Mouse (Mus musculus) erythroblast, embryonic 14.5 days (primary cell): ENCODE data around the gene Klk1b16. TPM values are rescaled to one million over a fixed set of nuclear protein-coding genes. Genes with fewer than 3 reads are reported as not detected.
"Not testable (repeated sequence)": the region's sequence is repeated elsewhere in the genome, so short reads cannot be mapped to it uniquely, and the experiment has no call there.

Experiments
- H3K27me3 ChIP-seq: 2 replicates; pipeline ENCODE4 v1.6.1; 2012; ENCODE audit warnings: inconsistent platforms; ENCODE audit not compliant: control insufficient read depth
- H3K36me3 ChIP-seq: 2 replicates; pipeline ENCODE4 v1.6.1; 2012; ENCODE audit warnings: mild to moderate bottlenecking, inconsistent platforms; ENCODE audit not compliant: control insufficient read depth
- H3K4me1 ChIP-seq: 2 replicates; pipeline ENCODE4 v1.6.1; 2012; ENCODE audit warnings: inconsistent platforms; ENCODE audit not compliant: control insufficient read depth
- H3K4me3 ChIP-seq: replicated peaks from 2 replicates; pipeline ENCODE3; 2012; ENCODE audit warnings: moderate library complexity, mild to moderate bottlenecking, inconsistent platforms
- H3K9me3 ChIP-seq: 2 replicates; pipeline ENCODE4 v1.6.1; 2012; ENCODE audit warnings: low read length, inconsistent platforms, mixed read lengths; ENCODE audit not compliant: control insufficient read depth
- GATA1 ChIP-seq: IDR thresholded peaks from 2 replicates; pipeline ENCODE4 v1.6.1; 2012; ENCODE audit warnings: low read length, inconsistent platforms, mixed read lengths
- TAL1 ChIP-seq: IDR thresholded peaks from 3 replicates; pipeline ENCODE4 v1.6.1; 2012; ENCODE audit warnings: low read length, inconsistent platforms, mixed read lengths
- polyA plus RNA-seq: library from polyadenylated mRNA; stranded (reverse); fragments of >175 nt; gene quantifications from 2 replicates; pipeline ENCODE4 v1.2.3, GENCODE M21; 2012

The Klk1b16 gene
- polyA plus RNA-seq = not detected in 2 replicates

DNA sequence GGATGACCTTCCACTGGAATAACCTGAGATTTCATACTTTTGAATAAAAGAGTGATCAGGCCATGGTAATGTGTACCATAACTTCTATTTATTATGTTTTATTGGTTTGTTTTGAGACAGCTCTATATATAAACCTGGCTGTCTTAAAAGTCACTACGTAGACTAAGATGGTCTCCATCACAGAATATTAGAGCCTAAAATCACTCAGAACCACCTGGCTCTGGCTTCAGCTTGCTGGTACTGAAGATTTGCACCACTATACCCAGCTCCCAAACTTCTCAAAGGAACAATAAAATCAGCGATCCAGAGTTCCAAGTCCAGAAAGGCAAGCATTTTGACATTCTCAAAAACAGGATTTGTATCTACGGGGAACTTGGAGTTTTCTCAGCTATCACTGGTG lies at the start of gene Klk1b16:
TSS of gene Klk1b16 (plus strand) at position 301 of the 400 bp plus-strand sequence.
- Histone ChIP-seq H3K9me3 (no peaks in the 10 kb centered on the region), H3K4me3 (no peak within 1 kb of the TSS), H3K27me3 (no peaks in the 10 kb centered on the region), H3K36me3 (no peaks in the 10 kb centered on the region), H3K4me1 (no peaks in the 10 kb centered on the region)
- no peak for TF ChIP-seq GATA1
- TF ChIP-seq TAL1 = no peak

DNA sequence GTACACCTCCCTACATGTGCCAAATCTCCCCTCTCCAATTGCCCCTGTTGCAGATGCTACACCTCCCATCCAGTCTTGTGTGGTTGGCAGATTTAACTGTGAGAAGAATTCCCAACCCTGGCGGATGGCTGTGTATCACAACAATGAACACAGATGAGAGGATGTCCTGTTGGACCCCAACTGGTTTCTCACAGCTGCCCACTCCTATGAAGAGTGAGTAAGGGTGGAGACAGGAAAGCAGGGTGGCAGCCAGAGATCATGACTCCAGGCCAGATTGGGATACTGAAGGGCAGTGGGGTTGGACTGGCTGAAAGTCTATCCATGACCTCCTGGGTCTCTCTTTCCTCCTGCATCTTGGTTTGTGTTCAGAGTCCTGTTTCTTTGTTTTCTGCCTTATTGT lies 40.5 kb upstream of the Klk1b16 start:
- Histone ChIP-seq H3K27me3 (no peaks in the 10 kb centered on the region), H3K9me3 (no peaks in the 10 kb centered on the region; the same call in 1 of the 2 replicates), H3K4me1 (no peaks in the 10 kb centered on the region), H3K4me3 (no peak overlapping the region), H3K36me3 (no peaks in the 10 kb centered on the region)
- TF ChIP-seq TAL1 (no peak), GATA1 (no peak)

DNA sequence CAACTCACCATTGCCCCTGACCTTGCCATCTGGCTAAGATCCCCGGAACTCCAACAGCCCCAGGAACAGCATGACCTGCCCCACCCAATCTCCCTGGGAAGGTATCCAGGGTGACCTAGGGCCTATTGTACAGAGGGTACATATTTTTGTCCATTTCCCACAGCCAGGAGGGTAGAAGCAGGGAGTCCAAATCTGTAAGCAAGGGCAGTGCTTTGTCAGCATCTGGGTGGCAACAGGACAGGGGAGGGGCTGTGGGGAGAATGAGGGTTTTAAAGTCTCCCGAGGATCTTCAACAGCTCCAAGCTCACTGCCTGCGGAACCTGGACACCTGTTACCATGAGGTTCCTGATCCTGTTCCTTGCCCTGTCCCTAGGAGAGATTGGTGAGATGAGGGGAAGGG lies 34.5 kb upstream of the Klk1b16 start, which contains the start of gene Klk1b21:
TSS of gene Klk1b21 (plus strand) at position 301 of the 400 bp plus-strand sequence.
- H3K4me1 ChIP-seq, H3K9me3 ChIP-seq, H3K27me3 ChIP-seq, H3K36me3 ChIP-seq, H3K4me3 ChIP-seq: not testable (repeated sequence)

DNA sequence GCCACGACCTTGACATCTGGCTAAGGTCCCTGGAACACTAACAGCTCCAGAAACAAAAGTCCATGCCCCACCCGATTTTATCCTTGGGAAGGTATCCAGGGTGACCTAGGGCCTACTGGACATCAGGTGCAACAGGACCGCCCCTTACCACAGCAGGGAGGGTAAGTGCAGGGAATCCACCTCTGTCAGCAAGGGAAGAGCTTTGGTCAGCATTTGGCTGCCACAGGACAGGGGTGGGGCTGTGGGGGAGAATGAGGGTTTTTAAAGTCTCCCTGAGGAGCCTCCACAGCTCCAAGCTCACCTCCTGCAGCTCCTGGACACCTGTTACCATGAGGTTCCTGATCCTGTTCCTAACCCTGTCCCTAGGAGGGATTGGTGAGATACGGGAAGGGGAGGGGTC lies 24.2 kb upstream of the Klk1b16 start, which contains the start of gene Klk1b22:
TSS of gene Klk1b22 (plus strand) at position 301 of the 400 bp plus-strand sequence.
- H3K4me3 ChIP-seq = no peak within 1 kb of the TSS
- H3K27me3 ChIP-seq = no peaks in the 10 kb centered on the region
- no peaks in the 10 kb centered on the region for H3K9me3 ChIP-seq
- no peaks in the 10 kb centered on the region for H3K4me1 ChIP-seq
- no peak for TF ChIP-seq TAL1
- TF ChIP-seq GATA1 = no peak
- H3K36me3 ChIP-seq = no peaks in the 10 kb centered on the region

DNA sequence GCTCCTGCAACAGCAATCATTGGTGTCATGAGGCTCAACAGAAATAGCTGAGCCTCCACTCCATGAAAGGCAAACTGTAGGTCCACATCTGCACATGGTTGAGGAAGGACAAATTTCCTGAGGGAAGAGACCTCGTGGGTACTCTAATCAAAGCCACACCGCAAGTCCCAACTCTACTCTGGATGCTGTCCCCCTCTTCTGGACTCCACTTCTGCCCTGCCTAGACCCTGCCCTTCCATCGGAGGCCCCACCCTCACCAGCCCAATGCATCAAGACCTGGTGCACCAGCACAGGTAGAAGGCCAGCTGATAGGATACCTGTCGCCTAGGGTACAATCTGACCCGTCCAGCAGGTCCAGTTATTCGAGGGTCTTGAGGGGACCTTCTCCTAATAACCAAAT lies 13.1 kb upstream of the Klk1b16 start:
- no peaks in the 10 kb centered on the region for H3K27me3 ChIP-seq
- no peak overlapping the region for H3K4me3 ChIP-seq
- no peak for TF ChIP-seq GATA1
- TF ChIP-seq TAL1 = no peak
- no peaks in the 10 kb centered on the region for H3K36me3 ChIP-seq
- no peaks in the 10 kb centered on the region for H3K4me1 ChIP-seq
- peaks cover 4% of the 10 kb centered on the region; the same call in 1 of the 2 replicates for H3K9me3 ChIP-seq

DNA sequence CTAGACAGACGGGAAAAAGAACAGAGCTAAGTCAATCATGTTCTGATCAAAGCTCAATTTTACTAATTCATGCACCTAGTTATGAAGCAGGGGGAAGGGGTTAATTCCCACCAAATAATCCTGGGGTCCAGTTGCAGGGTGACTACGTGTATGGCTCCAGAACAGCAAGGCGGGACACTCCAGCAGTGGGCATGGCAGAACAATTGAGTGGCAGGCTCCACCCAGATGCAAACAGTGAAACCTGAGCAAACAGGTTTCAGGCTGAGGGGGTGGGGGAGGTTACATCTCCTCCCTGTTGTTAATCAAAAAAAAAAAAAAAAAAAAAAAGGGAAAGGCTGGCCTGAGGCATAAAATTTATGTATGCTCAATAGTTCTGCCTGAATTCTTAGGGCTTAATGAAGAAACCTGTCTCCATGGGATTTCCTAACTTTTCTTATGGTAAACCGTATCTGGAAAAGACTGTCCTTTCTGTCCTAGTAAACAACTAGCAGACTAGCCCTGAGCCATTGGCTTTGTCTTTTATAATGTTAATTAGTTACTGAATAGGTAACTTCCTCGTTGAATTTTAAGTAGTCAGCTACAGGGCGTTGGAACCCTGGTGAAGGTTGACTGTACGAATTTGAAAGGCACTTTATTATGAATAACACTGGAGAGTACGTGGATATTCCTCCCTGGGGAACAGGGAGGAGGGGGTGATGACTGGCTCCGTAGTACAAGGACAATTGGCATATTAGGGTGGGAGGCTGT lies 42.9 kb downstream of the Klk1b16 start:
- Histone ChIP-seq H3K9me3 (no peaks in the 10 kb centered on the region), H3K36me3 (no peaks in the 10 kb centered on the region), H3K4me3 (no peak overlapping the region), H3K27me3 (no peaks in the 10 kb centered on the region), H3K4me1 (no peaks in the 10 kb centered on the region)
- TF ChIP-seq TAL1 (no peak), GATA1 (no peak)

DNA sequence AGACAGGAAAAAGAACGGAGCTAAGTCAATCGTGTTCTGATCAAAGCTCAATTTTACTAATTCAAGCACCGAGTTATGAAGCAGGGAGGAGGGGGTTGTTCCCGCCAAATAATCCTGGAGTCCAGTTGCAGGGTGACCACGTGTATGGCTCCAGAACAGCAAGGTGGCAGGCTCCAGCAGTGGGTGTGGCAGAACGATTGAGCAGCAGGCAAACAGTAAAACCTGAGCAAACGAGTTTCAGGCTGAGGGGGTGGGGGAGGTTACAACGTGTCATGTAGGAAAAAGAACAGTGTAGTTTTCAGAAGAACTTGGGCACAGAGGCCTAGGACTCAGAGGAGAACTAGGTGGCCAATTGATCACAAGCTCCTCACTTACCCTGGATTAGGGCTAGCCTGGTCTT lies 49.9 kb downstream of the Klk1b16 start:
- not testable (repeated sequence) for H3K4me3 ChIP-seq, H3K27me3 ChIP-seq, H3K9me3 ChIP-seq, H3K36me3 ChIP-seq, H3K4me1 ChIP-seq

DNA sequence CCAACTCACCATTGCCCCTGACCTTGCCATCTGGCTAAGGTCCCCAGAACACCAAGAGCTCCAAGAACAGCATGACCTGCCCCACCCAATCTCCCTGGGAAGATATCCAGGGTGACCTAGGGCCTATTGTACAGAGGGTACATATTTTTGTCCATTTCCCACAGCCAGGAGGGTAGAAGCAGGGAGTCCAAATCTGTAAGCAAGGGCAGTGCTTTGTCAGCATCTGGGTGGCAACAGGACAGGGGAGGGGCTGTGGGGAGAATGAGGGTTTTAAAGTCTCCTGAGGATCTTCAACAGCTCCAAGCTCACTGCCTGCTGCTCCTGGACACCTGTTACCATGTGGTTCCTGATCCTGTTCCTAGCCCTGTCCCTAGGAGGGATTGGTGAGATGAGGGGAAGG lies 51.4 kb downstream of the Klk1b16 start, which contains the start of gene Klk1b24:
TSS of gene Klk1b24 (plus strand) at position 301 of the 400 bp plus-strand sequence.
- H3K4me1 ChIP-seq, H3K27me3 ChIP-seq, H3K36me3 ChIP-seq, H3K4me3 ChIP-seq, H3K9me3 ChIP-seq: not testable (repeated sequence)

Other genes with a start within 250 kb of the Klk1b16 start
- gene Klk15, start 203.0 kb upstream of the Klk1b16 start, polyA plus RNA-seq = not detected in 2 replicates
- gene Klk1b8, start 186.1 kb upstream of the Klk1b16 start, polyA plus RNA-seq = not detected in 2 replicates
- gene Klk1b1, start 170.0 kb upstream of the Klk1b16 start, polyA plus RNA-seq = not detected in 2 replicates
- not detected in 2 replicates for gene Klk1b9, start 160.7 kb upstream of the Klk1b16 start, polyA plus RNA-seq
- not detected in 2 replicates for gene Klk1b11, start 140.9 kb upstream of the Klk1b16 start, polyA plus RNA-seq
- gene Klk1b26, start 124.6 kb upstream of the Klk1b16 start, polyA plus RNA-seq = not detected in 2 replicates
- not detected in 2 replicates for gene Klk1b27, start 84.5 kb upstream of the Klk1b16 start, polyA plus RNA-seq
- gene Klk1b21, start 34.4 kb upstream of the Klk1b16 start, polyA plus RNA-seq = not detected in 2 replicates
- not detected in 2 replicates for gene Klk1b22, start 24.1 kb upstream of the Klk1b16 start, polyA plus RNA-seq
- gene Klk1b24, start 51.5 kb downstream of the Klk1b16 start, polyA plus RNA-seq = not detected in 2 replicates
- not detected in 2 replicates for gene Klk1b3, start 61.4 kb downstream of the Klk1b16 start, polyA plus RNA-seq
- not detected in 2 replicates for gene Klk1b4, start 70.7 kb downstream of the Klk1b16 start, polyA plus RNA-seq
- gene Klk1b5, start 79.2 kb downstream of the Klk1b16 start, polyA plus RNA-seq = not detected in 2 replicates
- not detected in 2 replicates for gene Klk1, start 88.6 kb downstream of the Klk1b16 start, polyA plus RNA-seq
- gene Gm36864, start 99.4 kb downstream of the Klk1b16 start, polyA plus RNA-seq = not detected in 2 replicates
- 0.18 TPM in 1 of 2 replicates, not detected in the other for gene 1700028J19Rik, start 109.9 kb downstream of the Klk1b16 start, polyA plus RNA-seq
- gene 2410002F23Rik, start 110.0 kb downstream of the Klk1b16 start, polyA plus RNA-seq = 5.6 and 5.9 TPM in 2 replicates
- not detected in 2 replicates for gene Acp4, start 120.6 kb downstream of the Klk1b16 start, polyA plus RNA-seq
- gene Gm15517, start 124.7 kb downstream of the Klk1b16 start, polyA plus RNA-seq = not detected in 2 replicates
- 0.01 TPM in 1 of 2 replicates, not detected in the other for gene Clec11a, start 170.1 kb downstream of the Klk1b16 start, polyA plus RNA-seq
- gene Shank1, start 173.5 kb downstream of the Klk1b16 start, polyA plus RNA-seq = 0.01 TPM in 2 replicates
- gene Syt3, start 247.3 kb downstream of the Klk1b16 start, polyA plus RNA-seq = not detected in 2 replicates
- 0.04 and 0.06 TPM in 2 replicates for gene 1700008O03Rik, start 249.1 kb downstream of the Klk1b16 start, polyA plus RNA-seq